Mouse (Mus musculus) cerebellum, adult 18-20 months (tissue): ENCODE results near the gene Sh3bp2.

Experiments used
- DNase-seq, 2 experiments: peaks; one replicate each; pipeline ENCODE4 v3.0.0; 2021

Gene Sh3bp2

GRCm38 (mm10) chr5:34525663-34526476 lies at the start of gene Sh3bp2:
Gene Sh3bp2, plus strand, starts transcription at chr5:34525838.
- peak; percentile 88 to 94 for DNase-seq

- DNase-seq: no peak
Observed at GRCm38 (mm10) chr5:34480926-34481325, 44.7 kb upstream of the Sh3bp2 start.

- DNase-seq: no peak
Observed at GRCm38 (mm10) chr5:34485731-34486130, 39.9 kb upstream of the Sh3bp2 start.

GRCm38 (mm10) chr5:34487320-34488090 lies 38.1 kb upstream of the Sh3bp2 start:
- no peak for DNase-seq

GRCm38 (mm10) chr5:34488741-34489417 lies 36.8 kb upstream of the Sh3bp2 start:
- no peak for DNase-seq

GRCm38 (mm10) chr5:34489418-34489787 lies 36.2 kb upstream of the Sh3bp2 start:
- DNase-seq: no peak

- no peak for DNase-seq
Observed at GRCm38 (mm10) chr5:34496745-34497144, 28.9 kb upstream of the Sh3bp2 start.

GRCm38 (mm10) chr5:34500886-34501285 lies 24.8 kb upstream of the Sh3bp2 start:
- DNase-seq: no peak

- DNase-seq: no peak
Observed at GRCm38 (mm10) chr5:34501588-34501987, 24.1 kb upstream of the Sh3bp2 start.

- DNase-seq: no peak
Observed at GRCm38 (mm10) chr5:34502411-34502810, 23.2 kb upstream of the Sh3bp2 start.

- DNase-seq: no peak
Observed at GRCm38 (mm10) chr5:34502821-34503220, 22.8 kb upstream of the Sh3bp2 start.

GRCm38 (mm10) chr5:34512486-34512885 lies 13.2 kb upstream of the Sh3bp2 start:
- no peak for DNase-seq

- peak; percentile 76 to 81 for DNase-seq
Observed at GRCm38 (mm10) chr5:34513466-34514217, 12.0 kb upstream of the Sh3bp2 start, which contains the start of gene Tnip2. Gene Tnip2, minus strand, starts transcription at chr5:34513991.

GRCm38 (mm10) chr5:34514218-34514566 lies 11.4 kb upstream of the Sh3bp2 start:
- no peak for DNase-seq

GRCm38 (mm10) chr5:34515096-34515495 lies 10.5 kb upstream of the Sh3bp2 start:
- no peak for DNase-seq

- peak; percentile 75 to 79 for DNase-seq
Observed at GRCm38 (mm10) chr5:34517913-34518312, 7.7 kb upstream of the Sh3bp2 start.

- DNase-seq: no peak
Observed at GRCm38 (mm10) chr5:34519389-34519910, 6.2 kb upstream of the Sh3bp2 start.

- no peak for DNase-seq
Observed at GRCm38 (mm10) chr5:34520458-34521209, 5.0 kb upstream of the Sh3bp2 start.

- DNase-seq: no peak
Observed at GRCm38 (mm10) chr5:34521337-34521736, 4.3 kb upstream of the Sh3bp2 start.

- DNase-seq: no peak
Observed at GRCm38 (mm10) chr5:34523958-34524485, 1.6 kb upstream of the Sh3bp2 start.

- DNase-seq: no peak
Observed at GRCm38 (mm10) chr5:34524511-34524910, 1.1 kb upstream of the Sh3bp2 start.

- DNase-seq: no peak
Observed at GRCm38 (mm10) chr5:34526477-34526775, 788 bp downstream of the Sh3bp2 start.
